Mouse (Mus musculus) CH12.LX (cell line): Measurements from ENCODE around the gene Scel.

Source experiments
- CTCF ChIP-seq, 2 experiments: IDR thresholded peaks in 1 of 2; conservative IDR thresholded peaks in 1 of 2; 2 replicates each; pipeline ENCODE4 v1.5.1; 2011 to 2012; ENCODE audit warnings: low read depth in 2 of 2, low read length in 2 of 2, improper control_type of control experiment in 1 of 2, inconsistent platforms in 1 of 2, mild to moderate bottlenecking in 1 of 2, moderate library complexity in 1 of 2
- E2F4 ChIP-seq: IDR thresholded peaks from 2 replicates; pipeline ENCODE4 v1.6.1; 2011; ENCODE audit warnings: low read depth, low read length, improper control_type of control experiment; ENCODE audit not compliant: insufficient replicate concordance
- MAZ ChIP-seq: IDR thresholded peaks from 2 replicates; pipeline ENCODE4 v1.6.1; 2012; ENCODE audit warnings: low read depth, mild to moderate bottlenecking, inconsistent platforms, low read length, improper control_type of control experiment, moderate library complexity
- NELFE ChIP-seq: IDR thresholded peaks from 2 replicates; pipeline ENCODE4 v1.6.1; 2011; ENCODE audit warnings: low read depth, low read length, improper control_type of control experiment
- POLR2A ChIP-seq: IDR thresholded peaks from 2 replicates; pipeline ENCODE4 v1.6.1; 2011; ENCODE audit warnings: low read depth, mild to moderate bottlenecking, improper control_type of control experiment, low read length
- USF1 ChIP-seq: IDR thresholded peaks from 2 replicates; pipeline ENCODE4 v1.6.1; 2014; ENCODE audit warnings: low read depth, mild to moderate bottlenecking, inconsistent platforms, low read length, improper control_type of control experiment

DNA sequence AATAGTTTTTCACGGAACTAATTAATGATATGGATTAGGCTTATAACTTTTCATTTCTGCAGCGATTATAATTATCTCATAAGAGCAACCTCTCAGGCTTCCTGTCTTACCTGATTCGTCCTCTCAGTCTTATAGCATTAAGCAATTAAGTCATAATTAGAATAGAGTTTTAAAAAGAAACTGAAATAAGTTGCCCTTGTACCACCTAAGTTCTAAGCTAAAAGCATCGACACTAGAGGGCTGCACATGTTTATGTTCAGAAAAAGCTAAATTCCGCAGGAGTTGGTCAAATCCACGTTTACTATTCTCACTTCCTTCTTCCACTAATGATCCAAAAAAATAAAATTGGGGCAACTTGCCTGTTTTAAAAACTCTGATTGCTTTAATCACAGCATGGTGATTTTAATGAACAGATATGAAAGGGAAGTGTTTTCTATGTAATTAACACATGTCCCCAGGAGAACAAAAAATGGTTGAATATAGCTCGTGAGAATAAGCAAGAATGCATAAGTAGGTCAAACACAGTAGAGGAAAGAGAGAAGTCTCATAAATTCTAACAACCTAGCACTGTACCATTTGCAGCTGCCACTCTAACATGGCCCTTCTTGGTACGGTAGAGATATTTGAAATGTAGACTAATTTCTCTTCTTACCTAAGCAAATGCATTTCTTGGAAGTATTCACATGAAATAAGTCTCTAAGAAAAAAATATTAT is 48.4 kb downstream of the Scel start:
- TF ChIP-seq POLR2A (no peak), USF1 (no peak), CTCF (conservative IDR thresholded peaks at IDR 0.05 in 1 of 2, IDR thresholded peaks at IDR 0.05 in 1 of 2; ENCODE audit: low read depth in 2 of 2, low read length in 2 of 2) (peak in 1 of 2 experiments; percentile 41; a peak in 2 of 4 replicates), E2F4 (no peak), MAZ (no peak), NELFE (no peak)
